Mouse (Mus musculus) myocyte (in vitro differentiated cells): ENCODE data around the gene Keg1. TPM values are rescaled to one million over a fixed set of nuclear protein-coding genes. Genes with fewer than 3 reads are reported as not detected.

ENCODE experiments used
- H3K27me3 ChIP-seq: one replicate; pipeline ENCODE4 v1.6.1; 2011; ENCODE audit not compliant: control insufficient read depth, insufficient read depth, insufficient read length
- H3K36me3 ChIP-seq: one replicate; pipeline ENCODE4 v1.6.1; 2011; ENCODE audit not compliant: control insufficient read depth, insufficient read depth
- H3K4me2 ChIP-seq: one replicate; pipeline ENCODE4 v1.6.1; 2011; ENCODE audit warnings: low read depth, control low read depth
- H3K4me3 ChIP-seq: one replicate; pipeline ENCODE4 v1.5.1; 2011; ENCODE audit warnings: mild to moderate bottlenecking, control low read depth, moderate library complexity
- H3K79me2 ChIP-seq: one replicate; pipeline ENCODE4 v1.6.1; 2011; ENCODE audit not compliant: control insufficient read depth, insufficient read depth
- H3ac ChIP-seq: one replicate; pipeline ENCODE4 v1.6.1; 2011; ENCODE audit not compliant: control insufficient read depth, insufficient read length
- CEBPB ChIP-seq: IDR thresholded peaks from 2 replicates; pipeline ENCODE4 v1.6.1; 2011; ENCODE audit warnings: mild to moderate bottlenecking, moderate library complexity; ENCODE audit not compliant: poor library complexity, insufficient read depth, severe bottlenecking
- E2F4 ChIP-seq: IDR thresholded peaks from one replicate; pipeline ENCODE4 v1.6.1; 2011; ENCODE audit warnings: mild to moderate bottlenecking, control low read depth, moderate library complexity; ENCODE audit not compliant: insufficient read depth
- MAX ChIP-seq: IDR thresholded peaks from one replicate; pipeline ENCODE4 v1.6.1; 2011; ENCODE audit warnings: low read depth, mild to moderate bottlenecking, control low read depth
- MYOD1 ChIP-seq, 3 experiments: IDR thresholded peaks; one replicate each; pipeline ENCODE4 v1.6.1; 2011; ENCODE audit warnings: control low read depth in 2 of 3, low read depth in 2 of 3, mild to moderate bottlenecking in 2 of 3, moderate library complexity in 1 of 3; ENCODE audit not compliant: insufficient read length in 2 of 3, control insufficient read depth in 1 of 3
- MYOG ChIP-seq, 3 experiments: IDR thresholded peaks; one replicate each; pipeline ENCODE4 v1.6.1; 2011; ENCODE audit warnings: control low read depth in 2 of 3, low read depth in 2 of 3, mild to moderate bottlenecking in 2 of 3; ENCODE audit not compliant: insufficient read length in 2 of 3, control insufficient read depth in 1 of 3, insufficient read depth in 1 of 3
- POLR2A ChIP-seq: IDR thresholded peaks from one replicate; pipeline ENCODE4 v1.6.1; 2011; ENCODE audit warnings: low read depth, mild to moderate bottlenecking, control low read depth, moderate library complexity; ENCODE audit not compliant: insufficient read length
- POLR2AphosphoS2 ChIP-seq: IDR thresholded peaks from one replicate; pipeline ENCODE4 v1.6.1; 2011; ENCODE audit warnings: low read depth, control low read depth; ENCODE audit not compliant: insufficient read length
- REST ChIP-seq: IDR thresholded peaks from one replicate; pipeline ENCODE4 v1.6.1; 2011; ENCODE audit warnings: mild to moderate bottlenecking, control low read depth, moderate library complexity; ENCODE audit not compliant: insufficient read depth, insufficient read length
- SRF ChIP-seq: IDR thresholded peaks from one replicate; pipeline ENCODE4 v1.6.1; 2011; ENCODE audit warnings: low read depth; ENCODE audit not compliant: control insufficient read depth, insufficient read length
- TCF12 ChIP-seq: IDR thresholded peaks from one replicate; pipeline ENCODE4 v1.6.1; 2011; ENCODE audit warnings: mild to moderate bottlenecking, control low read depth; ENCODE audit not compliant: poor library complexity, insufficient read depth, severe bottlenecking
- TCF3 ChIP-seq: IDR thresholded peaks from one replicate; pipeline ENCODE4 v1.6.1; 2011; ENCODE audit warnings: low read depth, control low read depth; ENCODE audit not compliant: insufficient read length
- USF1 ChIP-seq: IDR thresholded peaks from one replicate; pipeline ENCODE4 v1.6.1; 2011; ENCODE audit warnings: low read depth, mild to moderate bottlenecking, control low read depth, moderate library complexity
- polyA plus RNA-seq: library from polyadenylated mRNA; unstranded; fragments of >200 nt; fragmentation: generic; extraction: Trizol; gene quantifications from one replicate; pipeline ENCODE4 v1.2.1, GENCODE M21; 2012; ENCODE audit warnings: missing spikeins

The Keg1 gene
- polyA plus RNA-seq, 1 experiment: not detected

GRCm38 (mm10) chr19:12731036-12731435 is 35.5 kb downstream of the Keg1 start:
- TF ChIP-seq TCF3: no peak
- TF ChIP-seq CEBPB: no peak
- TF ChIP-seq POLR2A: no peak
- TF ChIP-seq USF1: no peak
- no peak for TF ChIP-seq TCF12
- TF ChIP-seq SRF: no peak
- no peak for TF ChIP-seq E2F4
- no peak for TF ChIP-seq MAX
- Histone ChIP-seq H3K27me3 (no peaks in the 10 kb centered on the region), H3K36me3 (no peaks in the 10 kb centered on the region), H3K79me2 (no peaks in the 10 kb centered on the region), H3K4me2 (no peak overlapping the region), H3K4me3 (no peak overlapping the region), H3ac (no peak overlapping the region)

GRCm38 (mm10) chr19:12731950-12732349 is 36.4 kb downstream of the Keg1 start:
- Histone ChIP-seq H3K4me2 (no peak overlapping the region), H3ac (no peak overlapping the region), H3K27me3 (no peaks in the 10 kb centered on the region), H3K36me3 (no peaks in the 10 kb centered on the region), H3K79me2 (no peaks in the 10 kb centered on the region), H3K4me3 (no peak overlapping the region)
- no peak for TF ChIP-seq CEBPB
- no peak for TF ChIP-seq TCF3

GRCm38 (mm10) chr19:12756286-12756685 is 60.7 kb downstream of the Keg1 start:
- Histone ChIP-seq H3K4me3 (no peak overlapping the region), H3K4me2 (no peak overlapping the region), H3K27me3 (no peaks in the 10 kb centered on the region), H3ac (no peak overlapping the region), H3K36me3 (no peaks in the 10 kb centered on the region), H3K79me2 (no peaks in the 10 kb centered on the region)
- TF ChIP-seq MYOG (IDR thresholded peaks at IDR 0.05; ENCODE audit: control insufficient read depth in 1 of 3, insufficient read depth in 1 of 3, insufficient read length in 2 of 3, low read depth in 2 of 3) (no peak), CEBPB (no peak), REST (no peak), USF1 (no peak), POLR2AphosphoS2 (no peak), MAX (no peak), TCF3 (no peak), POLR2A (no peak), SRF (no peak), TCF12 (no peak), E2F4 (no peak), MYOD1 (IDR thresholded peaks at IDR 0.05; ENCODE audit: control insufficient read depth in 1 of 3, insufficient read length in 2 of 3, low read depth in 2 of 3) (no peak)

GRCm38 (mm10) chr19:12758936-12759478 is 63.4 kb downstream of the Keg1 start:
- H3K4me2 ChIP-seq: no peak overlapping the region
- H3K79me2 ChIP-seq: no peaks in the 10 kb centered on the region
- no peak overlapping the region for H3ac ChIP-seq
- no peak overlapping the region for H3K4me3 ChIP-seq
- no peaks in the 10 kb centered on the region for H3K27me3 ChIP-seq
- peaks cover 12% of the 10 kb centered on the region for H3K36me3 ChIP-seq
- TF ChIP-seq REST (no peak), POLR2AphosphoS2 (no peak), TCF3 (no peak), USF1 (no peak), MAX (no peak), CEBPB (no peak), SRF (no peak), MYOG (IDR thresholded peaks at IDR 0.05; ENCODE audit: control insufficient read depth in 1 of 3, insufficient read depth in 1 of 3, insufficient read length in 2 of 3, low read depth in 2 of 3) (no peak)

- H3K36me3 ChIP-seq: peaks cover 16% of the 10 kb centered on the region
- H3K4me3 ChIP-seq: no peak overlapping the region
- H3K79me2 ChIP-seq: no peaks in the 10 kb centered on the region
- TF ChIP-seq USF1 (no peak), CEBPB (peak; percentile 44; the same call in 1 of the 2 replicates)
- H3ac ChIP-seq: no peak overlapping the region
- H3K4me2 ChIP-seq: no peak overlapping the region
- H3K27me3 ChIP-seq: no peaks in the 10 kb centered on the region
Measured at GRCm38 (mm10) chr19:12759656-12760055, 64.1 kb downstream of the Keg1 start.
